Mouse (Mus musculus): ENCODE data around the gene Cage1. TPM values are rescaled to one million over a fixed set of nuclear protein-coding genes. Genes with fewer than 3 reads are reported as not detected.

Cage1 gene
- polyA plus RNA-seq, 1 experiment from 2014 or later, result 0.63 TPM

GRCm38 (mm10) chr13:38002461-38002860, 34.4 kb downstream of the Cage1 start:
- no peak overlapping the region for H3K4me2 ChIP-seq (replicated peaks; ENCODE audit: low read depth)
- ATAC-seq, result no peak
- no peaks in the 10 kb centered on the region for H3K9me3 ChIP-seq (ENCODE audit: control insufficient read depth)
- H3K27me3 ChIP-seq (replicated peaks; ENCODE audit: control insufficient read depth, insufficient read depth, low read length), result no peaks in the 10 kb centered on the region
- no peaks in the 10 kb centered on the region for H3K36me3 ChIP-seq (ENCODE audit: control insufficient read depth, insufficient read depth)
- H3K9ac ChIP-seq (ENCODE audit: low read depth, low read length), result no peak overlapping the region
- TF ChIP-seq CTCF (IDR thresholded peaks at IDR 0.05; ENCODE audit: low read depth), result peak; percentile 44
- no peak overlapping the region for H3K27ac ChIP-seq (ENCODE audit: low read depth, low read length)
- H3K4me1 ChIP-seq (replicated peaks; ENCODE audit: control insufficient read depth, insufficient read depth, low read length), result no peaks in the 10 kb centered on the region
- H3K4me3 ChIP-seq (ENCODE audit: low read depth, low read length), result no peak overlapping the region
- 39% methylated on average over 1 of the region's 1 CpGs for WGBS

DNA sequence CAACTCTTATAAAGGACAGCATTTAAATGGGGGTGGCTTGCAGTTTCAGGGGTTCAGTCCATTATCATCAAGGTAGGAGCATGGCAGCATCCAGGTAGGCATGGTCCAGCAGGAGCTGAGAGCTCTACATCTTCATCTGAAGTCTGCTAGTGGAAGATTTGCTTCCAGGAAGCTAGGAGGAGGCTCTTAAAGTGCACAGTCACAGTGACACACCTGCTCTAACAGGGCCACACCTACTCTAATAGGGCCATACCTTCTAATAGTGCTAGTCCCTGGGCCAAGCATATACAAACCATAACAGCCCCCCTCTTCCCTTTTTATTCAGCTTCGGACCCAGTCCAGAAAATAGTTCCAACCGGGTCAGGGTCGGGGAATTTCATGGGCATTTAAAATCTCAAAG, 37.2 kb downstream of the Cage1 start:
- no peak overlapping the region for H3K9ac ChIP-seq (ENCODE audit: low read depth, low read length)
- no peaks in the 10 kb centered on the region for H3K27me3 ChIP-seq (replicated peaks; ENCODE audit: control insufficient read depth, insufficient read depth, low read length)
- ATAC-seq, result no peak
- TF ChIP-seq CTCF (IDR thresholded peaks at IDR 0.05; ENCODE audit: low read depth), result no peak
- no peak overlapping the region for H3K27ac ChIP-seq (ENCODE audit: low read depth, low read length)
- H3K36me3 ChIP-seq (ENCODE audit: control insufficient read depth, insufficient read depth), result no peaks in the 10 kb centered on the region
- H3K9me3 ChIP-seq (ENCODE audit: control insufficient read depth), result no peaks in the 10 kb centered on the region
- no peak overlapping the region for H3K4me3 ChIP-seq (ENCODE audit: low read depth, low read length)
- WGBS, result 73% methylated on average over 3 of the region's 3 CpGs
- H3K4me1 ChIP-seq (replicated peaks; ENCODE audit: control insufficient read depth, insufficient read depth, low read length), result no peaks in the 10 kb centered on the region
- H3K4me2 ChIP-seq (replicated peaks; ENCODE audit: low read depth), result no peak overlapping the region

- TF ChIP-seq CTCF (IDR thresholded peaks at IDR 0.05; ENCODE audit: low read depth), result no peak
- peak; percentile 10; the same call in 1 of the 2 replicates for ATAC-seq
- peak overlapping the region; percentile 75 for H3K4me2 ChIP-seq (replicated peaks; ENCODE audit: low read depth)
These were observed 42.5 kb downstream of the Cage1 start for GRCm38 (mm10) chr13:37994405-37994749.

DNA sequence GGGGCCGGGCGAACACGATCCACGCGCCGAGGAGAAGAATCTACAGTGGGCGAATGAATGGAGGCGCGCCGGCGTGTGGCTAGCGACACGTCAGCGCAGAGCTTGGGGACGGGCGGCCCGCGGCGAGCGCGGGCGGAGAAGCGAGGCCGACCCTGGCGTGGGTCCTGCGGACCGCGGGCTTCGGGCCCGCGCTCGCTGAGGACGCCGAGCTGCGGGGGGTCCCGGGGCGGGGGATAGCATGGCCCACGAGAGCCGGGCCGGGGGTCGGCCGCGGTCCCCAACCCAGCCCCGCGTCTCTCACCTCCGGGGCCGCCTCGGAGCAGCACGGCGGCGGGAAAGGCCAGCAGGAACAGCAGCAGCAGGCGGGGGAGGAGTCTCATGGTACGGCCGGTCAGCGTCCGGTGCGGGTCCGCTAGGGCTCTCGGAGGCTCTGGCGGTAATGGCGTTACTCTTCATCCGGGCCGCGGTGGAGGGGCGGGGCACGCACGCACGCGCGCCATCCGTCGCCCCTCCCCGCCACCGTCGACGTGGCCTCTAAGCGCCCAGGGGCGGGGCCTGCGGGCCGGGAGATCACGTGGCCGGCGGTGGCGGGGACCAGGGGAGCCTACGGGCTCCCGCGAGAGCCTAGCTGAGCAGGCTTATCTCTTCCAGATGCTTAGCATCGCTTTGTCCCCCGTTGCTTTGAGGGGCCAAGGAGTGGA, 43.0 kb downstream of the Cage1 start, which contains the start of gene Ssr1:
Ssr1 (minus strand) TSS at position 514 of the 701 bp plus-strand sequence.
- H3K9me3 ChIP-seq (ENCODE audit: control insufficient read depth), result no peaks in the 10 kb centered on the region
- H3K4me3 ChIP-seq (ENCODE audit: low read depth, low read length), result peak within 1 kb of the TSS; percentile 100
- H3K36me3 ChIP-seq (ENCODE audit: control insufficient read depth, insufficient read depth), result peaks cover 15% of the 10 kb centered on the region
- H3K4me1 ChIP-seq (replicated peaks; ENCODE audit: control insufficient read depth, insufficient read depth, low read length), result 0 out of 2 replicates have a peak, but pooled peaks cover 7% of the 10 kb centered on the region
- peak within 1 kb of the TSS; percentile 75 for H3K4me2 ChIP-seq (replicated peaks; ENCODE audit: low read depth)
- WGBS, result under 1% methylated on average over 63 of the region's 89 CpGs
- peak within 1 kb of the TSS; percentile 90 for H3K27ac ChIP-seq (ENCODE audit: low read depth, low read length)
- no peak for TF ChIP-seq CTCF (IDR thresholded peaks at IDR 0.05; ENCODE audit: low read depth)
- ATAC-seq, result peak; percentile 98
- no peaks in the 10 kb centered on the region for H3K27me3 ChIP-seq (replicated peaks; ENCODE audit: control insufficient read depth, insufficient read depth, low read length)
- H3K9ac ChIP-seq (ENCODE audit: low read depth, low read length), result peak within 1 kb of the TSS; percentile 99

More at GRCm38 (mm10) chr13:37994405-37994749, 42.5 kb downstream of the Cage1 start:
- Histone ChIP-seq H3K4me3 (ENCODE audit: low read depth, low read length) (peak overlapping the region; percentile 100), H3K4me1 (replicated peaks; ENCODE audit: control insufficient read depth, insufficient read depth, low read length) (0 out of 2 replicates have a peak, but pooled peaks cover 7% of the 10 kb centered on the region), H3K36me3 (ENCODE audit: control insufficient read depth, insufficient read depth) (peaks cover 10% of the 10 kb centered on the region), H3K27ac (ENCODE audit: low read depth, low read length) (no peak overlapping the region), H3K27me3 (replicated peaks; ENCODE audit: control insufficient read depth, insufficient read depth, low read length) (no peaks in the 10 kb centered on the region), H3K9ac (ENCODE audit: low read depth, low read length) (peak overlapping the region; percentile 99; the same call in 1 of the 2 replicates), H3K9me3 (ENCODE audit: control insufficient read depth) (no peaks in the 10 kb centered on the region)
- WGBS, result 13% methylated on average over 7 of the region's 7 CpGs

GRCm38 (mm10) chr13:37993376-37993703, 43.5 kb downstream of the Cage1 start:
- 0 out of 2 replicates have a peak, but pooled peaks cover 7% of the 10 kb centered on the region for H3K4me1 ChIP-seq (replicated peaks; ENCODE audit: control insufficient read depth, insufficient read depth, low read length)
- H3K36me3 ChIP-seq (ENCODE audit: control insufficient read depth, insufficient read depth), result peaks cover 20% of the 10 kb centered on the region
- H3K9me3 ChIP-seq (ENCODE audit: control insufficient read depth), result no peaks in the 10 kb centered on the region
- H3K27me3 ChIP-seq (replicated peaks; ENCODE audit: control insufficient read depth, insufficient read depth, low read length), result no peaks in the 10 kb centered on the region
- H3K4me3 ChIP-seq (ENCODE audit: low read depth, low read length), result peak overlapping the region; percentile 100
- peak overlapping the region; percentile 75 for H3K4me2 ChIP-seq (replicated peaks; ENCODE audit: low read depth)
- 1% methylated on average over 17 of the region's 17 CpGs for WGBS
- TF ChIP-seq CTCF (IDR thresholded peaks at IDR 0.05; ENCODE audit: low read depth), result no peak
- ATAC-seq, result no peak
- H3K9ac ChIP-seq (ENCODE audit: low read depth, low read length), result peak overlapping the region; percentile 99
- H3K27ac ChIP-seq (ENCODE audit: low read depth, low read length), result peak overlapping the region; percentile 90

- H3K9ac ChIP-seq (ENCODE audit: low read depth, low read length), result peak overlapping the region; percentile 99
- H3K4me1 ChIP-seq (replicated peaks; ENCODE audit: control insufficient read depth, insufficient read depth, low read length), result 0 out of 2 replicates have a peak, but pooled peaks cover 7% of the 10 kb centered on the region
- H3K4me3 ChIP-seq (ENCODE audit: low read depth, low read length), result peak overlapping the region; percentile 100
- no peak for ATAC-seq
- no peaks in the 10 kb centered on the region for H3K9me3 ChIP-seq (ENCODE audit: control insufficient read depth)
- TF ChIP-seq CTCF (IDR thresholded peaks at IDR 0.05; ENCODE audit: low read depth), result no peak
- peaks cover 24% of the 10 kb centered on the region for H3K36me3 ChIP-seq (ENCODE audit: control insufficient read depth, insufficient read depth)
- H3K4me2 ChIP-seq (replicated peaks; ENCODE audit: low read depth), result peak overlapping the region; percentile 75
- WGBS, result 6% methylated on average over 10 of the region's 10 CpGs
- H3K27ac ChIP-seq (ENCODE audit: low read depth, low read length), result no peak overlapping the region
- H3K27me3 ChIP-seq (replicated peaks; ENCODE audit: control insufficient read depth, insufficient read depth, low read length), result no peaks in the 10 kb centered on the region
These were observed 44.1 kb downstream of the Cage1 start for GRCm38 (mm10) chr13:37992638-37993371.

Data from intestine, postnatal 0 days (tissue).